Mouse (Mus musculus) Patski (cell line): ENCODE data around the gene Gipc2. TPM values are rescaled to one million over a fixed set of nuclear protein-coding genes. Genes with fewer than 3 reads are reported as not detected.

Source experiments
- ATAC-seq: fragments of 100-300 bp; one replicate; pipeline ENCODE4 v1.8.0; 2021
- CTCF ChIA-PET: fragments of 350-600 bp; sonication (Branson Sonifier 250); formaldehyde crosslinking; loops from one replicate; lab custom pipeline; 2022; ENCODE audit warnings: inconsistent platforms; lab: Charles Lee
- POLR2A ChIA-PET: fragments of 350-600 bp; sonication (Branson Sonifier 250); formaldehyde crosslinking; loops from one replicate; lab custom pipeline; 2022; ENCODE audit warnings: antibody characterized with exemption, inconsistent platforms; lab: Charles Lee
- DNase-seq: peaks from one replicate; pipeline ENCODE4 v3.0.0-alpha.2; 2011; ENCODE audit warnings: low read depth, low spot score
- H3K27me3 ChIP-seq: fragments of 371-371 bp; one replicate; pipeline ENCODE4 v1.5.1; 2021
- CTCF ChIP-seq: fragments of 100-300 bp; IDR thresholded peaks from one replicate; pipeline ENCODE4 v1.5.1; 2021
- in situ Hi-C: fragments of 300-500 bp; cut with MboI; formaldehyde crosslinking; loops from 3 replicates; pipeline ENCODE4 v1.11.1; 2018; ENCODE audit warnings: low pct_unique_long_range_greater_than_20kb, mixed read lengths
- polyA plus RNA-seq: library from polyadenylated mRNA; unstranded; gene quantifications from one replicate; pipeline ENCODE4 v1.2.3, GENCODE M21; 2021

Gene Gipc2
- polyA plus RNA-seq, 1 experiment from 2014 or later: 0.21 TPM

DNA sequence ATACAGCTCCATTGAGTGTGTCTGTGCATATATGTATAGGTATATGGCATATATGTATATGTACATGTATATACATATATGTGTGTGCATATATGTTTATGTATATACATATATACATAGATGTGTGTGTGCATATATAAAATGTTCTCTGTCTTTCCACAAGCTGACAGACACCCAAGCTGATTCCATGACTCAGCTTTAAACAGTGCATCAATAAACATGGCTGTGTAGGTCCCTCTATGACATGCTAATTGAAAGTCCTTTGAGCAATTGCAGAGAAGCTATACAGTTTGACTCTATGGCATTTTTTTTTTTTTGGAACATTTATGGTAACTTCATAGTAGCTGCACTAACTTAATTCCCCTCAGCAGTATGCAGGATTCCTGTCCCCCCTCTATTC, 6.7 kb downstream of the Gipc2 start:
- ChIA-PET POLR2A (no interaction called here), CTCF (interaction anchor here (0.9 to 4.9 kb wide), 6 partner anchors 10 to 47 kb away, joined by 3 to 21 read pairs (median 4); no protein-coding TSS in a partner anchor)
- ATAC-seq: no peak
- no peak for DNase-seq
- in situ Hi-C loops: no loop called here
- H3K27me3 ChIP-seq: no peaks in the 10 kb centered on the region
- TF ChIP-seq CTCF: no peak

DNA sequence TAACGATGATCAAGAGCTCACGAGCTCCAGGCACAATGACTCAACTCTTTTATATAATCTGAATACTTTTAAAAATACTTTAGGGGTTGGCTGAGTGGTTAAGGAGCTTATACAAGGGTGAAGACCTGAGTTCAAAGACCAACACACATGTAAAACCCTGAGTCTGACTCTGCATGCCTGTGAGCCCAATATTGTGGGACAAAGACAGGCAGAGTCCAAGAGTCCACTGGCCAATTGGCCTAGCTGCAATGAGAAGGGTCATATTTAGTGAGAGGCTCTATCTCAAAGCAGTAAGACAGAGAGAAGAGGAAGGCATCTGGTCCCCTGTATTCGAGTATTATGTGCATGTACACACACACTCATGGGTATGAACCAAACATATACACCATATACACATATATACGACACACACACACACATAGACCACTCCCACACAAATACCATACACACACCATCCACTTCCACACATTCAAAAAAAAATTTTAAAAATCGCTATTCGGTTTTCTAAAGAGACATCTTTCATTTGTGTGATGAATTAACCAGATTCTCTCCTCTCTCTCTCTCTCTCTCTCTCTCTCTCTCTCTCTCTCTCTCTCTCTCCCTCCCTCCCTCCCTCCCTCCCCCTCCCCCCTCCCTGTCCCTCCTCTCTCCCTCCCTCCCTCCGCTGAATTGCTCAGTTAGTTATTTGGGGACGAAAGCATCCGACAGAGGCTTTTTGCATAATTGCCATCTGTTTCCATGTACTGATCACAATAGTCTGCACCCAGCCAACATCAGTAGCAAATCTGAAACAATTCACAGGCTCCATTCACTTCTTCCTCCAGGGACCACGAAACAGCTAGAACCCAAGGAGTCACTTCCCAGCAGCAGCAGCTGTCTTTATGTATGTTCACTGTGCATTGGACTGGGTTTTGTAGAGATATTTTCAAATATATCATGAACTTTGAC, 7.4 kb downstream of the Gipc2 start:
- in situ Hi-C loops: no loop called here
- ATAC-seq: no peak
- no peaks in the 10 kb centered on the region for H3K27me3 ChIP-seq
- POLR2A ChIA-PET: interaction anchor here (1.6 kb wide), 1 partner anchor 22 kb away, joined by 8 read pairs; no protein-coding TSS in a partner anchor
- no peak for TF ChIP-seq CTCF
- DNase-seq: no peak
- CTCF ChIA-PET: interaction anchor here (0.8 to 4.9 kb wide), 9 partner anchors 9 to 53 kb away, joined by 3 to 21 read pairs (median 3); no protein-coding TSS in a partner anchor

DNA sequence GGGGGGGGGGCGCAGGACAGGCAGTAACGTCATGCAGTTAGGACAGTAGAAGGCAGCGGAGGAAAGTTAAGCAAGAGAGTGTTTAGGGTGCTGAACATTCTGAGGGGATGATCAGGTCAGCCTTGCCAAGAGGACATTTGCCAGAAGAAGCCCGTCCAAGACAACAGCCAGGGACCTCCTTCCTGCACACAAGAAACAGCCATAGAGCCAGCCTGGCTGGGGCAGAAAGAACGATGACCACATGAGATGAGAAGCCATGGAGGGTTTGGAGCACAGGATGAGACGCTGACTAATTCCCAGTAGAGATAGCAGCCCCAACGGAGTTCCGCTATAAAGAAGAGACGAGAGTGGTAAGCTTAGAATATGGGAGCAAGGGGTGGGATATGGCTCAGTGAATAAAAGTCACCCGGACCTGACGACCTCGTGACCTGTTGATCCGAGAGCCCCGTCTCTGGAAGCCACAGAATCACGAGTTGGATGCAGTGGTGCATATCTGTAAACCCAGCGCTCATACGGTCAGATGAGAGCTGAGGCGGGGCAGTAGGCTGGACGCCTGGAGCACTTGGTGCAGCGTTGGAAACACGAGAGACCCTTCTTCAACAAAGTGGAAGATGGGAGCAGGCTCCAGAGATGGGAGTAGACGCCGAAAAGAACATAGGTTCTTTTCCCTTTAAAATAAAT, 9.1 kb downstream of the Gipc2 start:
- no peaks in the 10 kb centered on the region for H3K27me3 ChIP-seq
- TF ChIP-seq CTCF: no peak
- ChIA-PET POLR2A (interaction anchor here (1.2 to 1.6 kb wide), 2 partner anchors 20 to 36 kb away, joined by 4 to 8 read pairs; no protein-coding TSS in a partner anchor), CTCF (interaction anchor here (0.6 to 3.0 kb wide), 6 partner anchors 13 to 158 kb away, joined by 3 to 17 read pairs (median 6); no protein-coding TSS in a partner anchor)
- no peak for DNase-seq
- ATAC-seq: peak; percentile 23
- in situ Hi-C loops: no loop called here

DNA sequence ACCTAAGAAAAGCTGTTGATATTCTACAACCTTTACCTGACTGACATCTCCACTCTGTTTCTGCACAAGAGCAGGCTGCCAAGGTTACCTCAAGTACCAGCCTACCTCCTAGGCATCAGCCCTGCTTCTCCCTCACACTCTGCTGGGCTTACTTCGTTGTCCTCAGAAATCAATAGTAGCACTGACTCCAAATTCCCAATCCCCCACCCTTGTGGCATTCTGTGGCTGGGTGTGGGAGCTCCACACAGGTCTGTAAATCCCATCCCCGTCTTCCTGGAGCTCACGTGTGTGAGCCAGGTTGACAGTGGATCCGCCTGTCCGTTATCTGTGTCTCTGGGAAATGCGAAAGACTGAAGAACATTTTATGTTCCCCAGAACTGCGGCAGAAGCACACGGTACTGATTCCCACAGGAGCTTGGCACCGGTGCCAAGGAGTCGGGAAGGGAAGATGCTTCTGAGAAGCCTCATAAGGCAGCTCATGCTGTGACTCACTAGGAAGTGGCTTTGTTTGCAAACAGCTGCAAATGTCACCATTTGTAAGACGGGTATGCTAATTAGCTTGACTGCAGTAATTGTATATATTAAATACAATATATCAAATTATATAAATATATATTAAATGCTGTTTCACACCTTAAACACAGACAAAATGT, 10.6 kb downstream of the Gipc2 start:
- CTCF ChIA-PET: interaction anchor here (0.7 to 2.9 kb wide), 6 partner anchors 11 to 160 kb away, joined by 3 to 11 read pairs (median 3); no protein-coding TSS in a partner anchor
- H3K27me3 ChIP-seq: no peaks in the 10 kb centered on the region
- in situ Hi-C loops: no loop called here
- DNase-seq (no peak), ATAC-seq (peak; percentile 56)
- POLR2A ChIA-PET: interaction anchor here (0.8 kb wide), 1 partner anchor 37 kb away, joined by 4 read pairs; no protein-coding TSS in a partner anchor
- no peak for TF ChIP-seq CTCF

DNA sequence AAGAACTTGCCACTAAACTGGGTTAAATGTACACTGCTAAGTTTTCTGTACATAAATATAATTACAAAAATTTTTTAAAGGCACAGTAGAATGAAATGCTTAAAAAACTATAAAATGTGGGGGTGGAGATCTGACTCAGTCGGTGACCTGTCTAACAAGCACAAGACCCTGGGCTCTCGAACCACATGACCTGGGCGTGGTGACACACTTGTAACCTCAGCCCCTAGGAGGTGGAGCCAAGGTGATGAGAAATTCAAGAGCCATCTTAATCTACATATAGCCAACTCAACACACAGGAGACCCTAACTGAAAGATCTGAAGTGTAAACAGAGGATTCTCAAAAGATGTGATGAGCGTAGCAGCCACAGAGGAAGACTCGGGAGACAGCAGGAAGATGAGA, 11.9 kb downstream of the Gipc2 start:
- ATAC-seq: no peak
- POLR2A ChIA-PET: interaction anchor here (0.5 kb wide), 1 partner anchor 17 kb away, joined by 3 read pairs; no protein-coding TSS in a partner anchor

DNA sequence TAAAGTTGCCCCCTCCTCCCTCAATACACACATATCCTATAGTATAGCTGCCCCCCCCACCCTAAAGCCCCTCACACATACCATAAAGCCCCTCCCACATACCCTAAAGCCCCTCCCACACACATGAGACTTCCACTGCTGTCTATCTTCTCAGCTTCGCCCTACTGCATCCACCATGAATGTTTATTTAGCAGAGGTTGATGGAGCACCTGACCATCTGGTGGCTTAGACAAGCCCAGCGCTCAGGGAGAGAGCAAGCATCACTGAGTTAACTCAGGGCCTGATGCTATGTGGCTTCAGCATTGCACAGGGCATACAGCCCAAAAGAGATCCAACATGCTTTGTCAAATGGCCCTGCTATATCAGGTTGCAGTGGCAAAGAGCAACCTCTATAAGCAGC, 12.9 kb downstream of the Gipc2 start:
- ChIA-PET CTCF (interaction anchor here (1.1 to 2.6 kb wide), 2 partner anchors 9 to 40 kb away, joined by 3 to 8 read pairs; no protein-coding TSS in a partner anchor), POLR2A (no interaction called here)
- DNase-seq (no peak), ATAC-seq (no peak)
- no peak for TF ChIP-seq CTCF
- in situ Hi-C loops: no loop called here
- H3K27me3 ChIP-seq: no peaks in the 10 kb centered on the region

More for the DNA sequence above, 11.9 kb downstream of the Gipc2 start:
- no peak for TF ChIP-seq CTCF
- H3K27me3 ChIP-seq: no peaks in the 10 kb centered on the region
- no peak for DNase-seq
- CTCF ChIA-PET: interaction anchor here (1.1 to 2.6 kb wide), 2 partner anchors 8 to 39 kb away, joined by 3 to 8 read pairs; no protein-coding TSS in a partner anchor
- in situ Hi-C loops: no loop called here

DNA sequence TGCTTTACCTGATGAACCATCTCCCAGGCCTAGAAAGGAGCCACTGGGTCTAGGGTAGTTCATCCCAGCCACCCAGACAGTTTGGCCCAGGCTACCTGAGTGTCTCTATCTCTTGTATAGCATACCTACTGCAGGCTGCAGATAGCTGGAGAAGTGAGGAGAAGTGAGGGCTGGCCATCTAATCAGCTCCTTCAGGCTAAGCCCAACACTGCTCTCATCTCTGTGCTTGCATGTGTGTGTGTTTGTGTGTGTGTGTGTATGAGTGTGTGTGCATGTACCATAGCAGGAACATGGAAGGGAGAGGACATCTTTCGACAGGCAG, 13.6 kb downstream of the Gipc2 start:
- TF ChIP-seq CTCF: no peak
- in situ Hi-C loops: no loop called here
- CTCF ChIA-PET: interaction anchor here (1.1 to 2.6 kb wide), 3 partner anchors 34 to 41 kb away, joined by 3 to 8 read pairs (median 5); no protein-coding TSS in a partner anchor
- POLR2A ChIA-PET: interaction anchor here (1.9 kb wide), 1 partner anchor 31 kb away, joined by 7 read pairs; no protein-coding TSS in a partner anchor
- H3K27me3 ChIP-seq: no peaks in the 10 kb centered on the region
- DNase-seq (no peak), ATAC-seq (no peak)

DNA sequence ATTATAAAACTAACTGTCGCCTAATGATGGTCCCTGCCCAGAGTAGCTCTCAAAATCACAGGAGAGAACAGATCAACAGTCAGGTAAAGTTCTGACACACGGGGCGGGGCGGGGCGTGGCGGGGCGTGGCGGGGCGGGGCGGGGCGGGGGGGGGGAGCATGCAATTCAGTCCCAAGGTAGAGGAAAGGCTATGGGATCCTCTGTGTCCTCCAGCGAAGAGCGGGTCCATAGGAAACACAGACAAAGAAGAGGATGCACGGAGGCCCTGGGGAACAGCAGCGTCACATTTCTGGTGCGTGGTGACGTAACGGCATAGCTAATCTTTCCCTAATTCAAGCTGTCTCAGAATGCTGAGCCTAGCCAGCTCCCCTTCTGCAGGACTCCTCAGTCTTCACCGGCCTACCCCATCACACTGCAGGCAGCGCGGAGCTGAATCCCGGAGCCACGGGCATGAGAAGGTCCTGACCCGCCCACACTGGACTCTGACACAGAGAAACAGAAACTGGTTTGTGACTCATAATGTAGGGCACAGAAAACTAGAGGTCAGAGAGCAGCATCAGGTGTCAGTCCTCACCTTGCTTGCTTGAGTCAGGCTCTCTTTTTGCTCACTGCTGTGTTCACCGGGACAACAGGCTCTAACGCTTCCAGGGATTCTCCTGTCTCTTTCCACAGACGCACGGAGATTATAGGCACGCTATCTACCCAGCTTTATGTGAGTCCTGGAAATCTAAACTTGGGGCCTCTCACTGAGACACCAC, 14.1 kb downstream of the Gipc2 start:
- no peak for TF ChIP-seq CTCF
- H3K27me3 ChIP-seq: no peaks in the 10 kb centered on the region
- in situ Hi-C loops: no loop called here
- no peak for DNase-seq
- ATAC-seq: no peak
- ChIA-PET POLR2A (interaction anchor here (1.9 kb wide), 1 partner anchor 31 kb away, joined by 7 read pairs; no protein-coding TSS in a partner anchor), CTCF (interaction anchor here (1.1 to 2.8 kb wide), 5 partner anchors 20 to 42 kb away, joined by 3 to 10 read pairs (median 5); no protein-coding TSS in a partner anchor)

DNA sequence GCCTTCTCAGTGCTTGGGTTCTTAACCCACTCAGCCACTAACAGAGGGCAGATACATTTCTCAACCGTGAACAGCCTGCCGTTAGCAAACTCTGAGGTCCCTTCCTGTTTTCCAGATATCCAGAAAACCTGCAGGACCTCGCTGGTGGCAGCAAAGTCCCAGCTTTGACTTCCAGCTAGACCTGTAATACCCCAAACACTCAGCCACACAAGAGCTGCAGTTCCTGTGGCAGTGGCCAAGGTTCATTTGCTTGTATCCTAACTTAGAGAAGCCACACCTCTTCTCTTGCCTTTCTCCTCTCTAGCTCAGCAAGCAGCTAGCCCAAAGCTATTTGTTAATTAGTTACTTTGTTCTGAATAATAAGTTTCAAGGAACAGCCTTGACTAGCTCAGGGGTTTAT, 16.2 kb downstream of the Gipc2 start:
- ChIA-PET POLR2A (interaction anchor here (0.7 to 0.9 kb wide), 2 partner anchors 12 to 45 kb away, joined by 3 to 4 read pairs; no protein-coding TSS in a partner anchor), CTCF (interaction anchor here (0.8 to 2.8 kb wide), 11 partner anchors 8 to 52 kb away, joined by 3 to 10 read pairs (median 4); no protein-coding TSS in a partner anchor)
- no peak for DNase-seq
- no peak for TF ChIP-seq CTCF
- H3K27me3 ChIP-seq: no peaks in the 10 kb centered on the region
- ATAC-seq: peak; percentile 83
- in situ Hi-C loops: loop anchor here (5.0 kb wide), 2 partner anchors 38 to 42 kb away; no protein-coding TSS in a partner anchor
